Mouse (Mus musculus) layer of hippocampus, postnatal 14 days (tissue): ENCODE results near the gene Supt4a. TPM values are rescaled to one million over a fixed set of nuclear protein-coding genes. Genes with fewer than 3 reads are reported as not detected.

Source experiments
- DNase-seq, 2 experiments: peaks; one replicate each; pipeline ENCODE4 v3.0.0; 2021 to 2022; ENCODE audit warnings: low spot score in 2 of 2, mixed read lengths in 1 of 2
- microRNA-seq, 2 experiments: library from miRNA; unstranded; fragments of <30 nt; microRNA quantifications; one replicate each; pipeline ENCODE4 v1.2.0; 2021
- total RNA-seq, 2 experiments: library from RNA; stranded (reverse); gene quantifications; 2 replicates each; pipeline ENCODE4 v1.2.3; 2021

Supt4a gene
- total RNA-seq, 2 experiments from 2014 or later = 60.6 to 63.4 TPM

DNA sequence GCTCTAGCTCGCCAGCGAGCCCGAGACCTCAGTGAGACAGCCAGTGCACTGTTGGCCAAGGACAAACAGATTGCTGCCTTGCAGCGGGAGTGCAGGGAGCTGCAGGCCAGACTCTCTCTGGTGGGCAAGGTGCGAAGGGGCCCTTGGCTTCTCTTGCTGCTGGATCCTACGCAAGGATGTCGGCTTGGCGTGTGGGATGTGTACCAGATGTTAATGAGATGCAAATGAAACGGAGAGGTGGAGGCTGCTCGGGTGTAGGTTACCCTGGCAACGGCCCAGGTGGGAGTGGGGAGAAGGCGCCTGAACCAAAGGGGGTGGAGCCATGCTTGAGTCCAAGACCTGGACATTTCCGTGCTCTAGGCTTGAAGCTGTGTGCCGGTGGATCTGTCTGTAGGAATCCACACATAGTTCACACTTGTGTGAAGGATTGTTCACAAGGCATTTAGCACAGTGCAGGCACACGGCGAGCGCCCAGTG, 26.2 kb downstream of the Supt4a start:
- DNase-seq = peak in 1 of 2 experiments; percentile 46

- peak in 1 of 2 experiments; percentile 64 for DNase-seq
Observed at GRCm38 (mm10) chr11:87763988-87764876, 26.9 kb downstream of the Supt4a start.

DNA sequence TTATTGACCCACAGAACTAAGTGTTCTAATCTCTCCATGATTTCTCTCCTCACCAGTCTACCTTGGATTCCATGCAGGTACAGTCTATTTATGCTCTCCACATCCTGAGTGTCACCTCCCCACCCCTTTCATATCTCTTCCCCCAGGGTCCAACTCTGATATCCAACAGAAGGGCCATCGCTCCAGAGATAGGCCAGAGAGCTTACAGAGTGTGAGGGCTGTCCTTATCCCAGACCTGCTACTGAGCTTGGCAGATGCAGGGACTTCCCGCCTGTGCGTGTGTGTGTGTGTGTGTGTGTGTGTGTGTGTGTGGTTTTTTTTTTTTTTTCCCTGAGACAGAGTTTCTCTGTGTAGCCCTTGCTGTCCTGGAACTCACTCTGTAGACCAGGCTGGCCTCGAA, 31.4 kb downstream of the Supt4a start:
- DNase-seq = no peak

DNA sequence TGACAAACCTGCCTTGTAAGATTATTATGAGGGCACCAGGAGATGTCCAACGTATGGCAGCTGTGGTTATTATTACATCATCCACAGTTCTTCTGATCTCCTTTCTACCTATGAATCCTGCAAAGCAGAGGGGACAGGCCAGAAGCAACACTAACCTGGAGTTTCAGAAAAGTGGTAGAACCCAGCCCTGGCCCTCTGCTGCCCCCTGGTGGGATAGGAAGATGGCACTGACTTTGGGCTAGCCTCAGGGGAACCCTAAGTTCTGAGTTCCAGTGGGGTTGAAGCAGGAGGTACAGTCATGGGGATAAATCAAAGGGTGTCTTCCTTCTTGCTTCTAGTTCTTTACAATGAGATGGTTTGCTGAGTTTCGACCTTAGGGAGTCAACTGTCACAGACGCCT, 33.6 kb downstream of the Supt4a start:
- peak in 1 of 2 experiments; percentile 59 for DNase-seq

DNA sequence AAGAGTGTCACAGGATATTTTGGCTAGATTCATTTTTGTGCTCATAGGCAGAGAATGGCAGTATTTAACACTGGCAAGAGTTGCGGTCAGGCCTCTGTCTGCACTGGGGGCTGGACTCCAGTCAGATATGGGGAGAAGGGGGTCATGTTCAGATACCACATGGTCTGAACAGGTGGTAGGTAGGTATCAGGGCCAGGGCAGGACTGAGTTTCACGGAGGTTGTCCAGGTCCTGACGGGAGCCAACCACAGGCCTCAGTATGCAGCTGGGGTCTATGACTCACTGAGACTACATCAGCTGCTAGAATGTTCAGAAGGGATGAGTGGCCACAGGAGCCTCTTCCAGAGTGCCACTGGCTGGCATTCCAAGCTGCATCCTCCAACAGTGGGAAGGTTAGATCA, 35.0 kb downstream of the Supt4a start:
- DNase-seq = no peak

- DNase-seq = peak in 1 of 2 experiments; percentile 60
Observed at GRCm38 (mm10) chr11:87778100-87778765, 40.9 kb downstream of the Supt4a start.

DNA sequence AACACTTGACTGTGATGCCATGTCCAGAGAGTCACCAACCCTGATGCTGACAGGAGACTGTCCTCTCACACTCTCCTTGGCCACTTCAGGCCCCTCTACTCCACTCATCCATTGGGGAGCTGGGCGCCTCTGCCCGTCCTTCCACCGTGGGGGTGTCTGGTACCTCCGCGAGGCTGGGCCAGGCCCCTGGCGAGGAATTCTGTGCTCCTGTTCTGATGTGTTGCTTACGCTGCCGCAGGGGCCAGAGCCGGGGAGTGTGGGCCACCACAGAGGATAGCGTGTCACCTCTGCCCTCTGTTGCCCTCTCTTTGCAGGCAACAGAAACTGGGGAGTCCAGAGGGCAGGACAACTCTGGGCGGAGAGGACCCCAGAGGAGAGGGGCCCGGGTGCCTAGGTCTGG, 41.6 kb downstream of the Supt4a start:
- no peak for DNase-seq

- DNase-seq = no peak
Observed at GRCm38 (mm10) chr11:87779392-87779791, 42.0 kb downstream of the Supt4a start.

GRCm38 (mm10) chr11:87780130-87780529, 42.8 kb downstream of the Supt4a start:
- DNase-seq = no peak

GRCm38 (mm10) chr11:87790088-87790487, 52.7 kb downstream of the Supt4a start:
- DNase-seq = no peak

Small RNAs within 50 kb of the gene (microRNA-seq; reads per million reads assigned to microRNA genes)
- 0 reads per million in 2 experiments for gene Mir142
- gene Mir142b = 0 reads per million in 2 experiments

Other genes starting within 250 kb of the Supt4a start
- not detected for gene Gm11492, start 170.9 kb upstream of the Supt4a start, total RNA-seq
- 100 to 1,000 TPM in 1 of 2 experiments, 10 to 100 TPM in 1; 98.9 to 116 TPM for gene Sept4, start 168.6 kb upstream of the Supt4a start, total RNA-seq
- 10 to 100 TPM; 80.4 to 95.4 TPM for gene Mtmr4, start 145.4 kb upstream of the Supt4a start, total RNA-seq
- under 1 TPM; 0.43 to 0.60 TPM for gene Hsf5, start 120.4 kb upstream of the Supt4a start, total RNA-seq
- 1 to 10 TPM; 2.5 to 4.1 TPM for gene Rnf43, start 74.8 kb upstream of the Supt4a start, total RNA-seq
- 100 to 1,000 TPM; 144 to 163 TPM for gene Tspoap1, start 23.0 kb downstream of the Supt4a start, total RNA-seq
- gene Mpo, start 56.0 kb downstream of the Supt4a start, total RNA-seq = under 1 TPM; 0.14 to 0.52 TPM
- under 1 TPM; 0.35 to 0.62 TPM for gene Lpo, start 90.7 kb downstream of the Supt4a start, total RNA-seq
- gene Mks1, start 115.7 kb downstream of the Supt4a start, total RNA-seq = 1 to 10 TPM; 6.8 to 6.9 TPM
- under 1 TPM; 0.41 to 0.51 TPM for gene Epx, start 138.0 kb downstream of the Supt4a start, total RNA-seq
- gene Olfr462, start 154.7 kb downstream of the Supt4a start, total RNA-seq = not detected
- not detected for gene Olfr463, start 159.8 kb downstream of the Supt4a start, total RNA-seq
- not detected for gene Olfr464, start 183.4 kb downstream of the Supt4a start, total RNA-seq
- 100 to 1,000 TPM; 406 to 432 TPM for gene Dynll2, start 250.0 kb downstream of the Supt4a start, total RNA-seq